Mouse (Mus musculus): ENCODE measurements around the gene Ckb. TPM values are rescaled to one million over a fixed set of nuclear protein-coding genes. Genes with fewer than 3 reads are reported as not detected.
"Not testable (repeated sequence)": the region's sequence is repeated elsewhere in the genome, so short reads cannot be mapped to it uniquely, and the experiment has no call there.

Ckb gene
- polyA plus RNA-seq (2012; rRNA removed) = 13.2 and 37.1 TPM in 2 replicates

DNA sequence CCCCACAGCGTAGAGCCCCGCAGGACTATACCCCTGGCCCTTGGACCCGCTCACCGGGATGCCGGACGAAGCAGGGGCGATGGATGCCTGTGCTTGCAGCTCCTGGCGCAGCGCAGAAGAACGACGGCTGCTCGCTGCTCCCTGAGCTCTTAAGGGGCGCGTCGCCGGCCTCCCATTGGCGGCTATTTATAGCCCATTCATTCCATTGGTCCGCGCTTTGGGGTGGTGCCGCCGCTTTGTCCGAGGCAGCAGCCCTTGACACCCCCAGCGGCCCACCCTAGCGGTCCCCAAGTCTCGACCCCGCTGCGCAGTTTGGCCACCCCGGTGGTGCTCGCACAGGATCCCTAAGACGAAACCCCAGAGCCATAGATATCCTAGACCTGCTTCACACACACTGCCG is at the start of gene Ckb:
Ckb (minus strand) TSS at position 163 of the 400 bp plus-strand sequence.
- no peaks in the 10 kb centered on the region for H3K36me3 ChIP-seq (ENCODE audit: control insufficient read depth, insufficient read depth, low read length)
- peaks cover 18% of the 10 kb centered on the region for H3K4me1 ChIP-seq (ENCODE audit: control insufficient read depth, insufficient read depth, low read length)
- H3K27ac ChIP-seq (ENCODE audit: control insufficient read depth, insufficient read depth, low read depth, low read length) = no peak within 1 kb of the TSS
- no peak for TF ChIP-seq CTCF (IDR thresholded peaks at IDR 0.05; ENCODE audit: control insufficient read depth, insufficient read depth, insufficient replicate concordance, low read depth, low read length)
- peak; percentile 53; the same call in 1 of the 2 replicates for TF ChIP-seq POLR2A (IDR thresholded peaks at IDR 0.05; ENCODE audit: control insufficient read depth, low read depth, low read length)
- peak within 1 kb of the TSS; percentile 78 for H3K4me3 ChIP-seq (ENCODE audit: control insufficient read depth, low read depth, low read length)
- H3K27me3 ChIP-seq (ENCODE audit: control insufficient read depth, insufficient read depth, low read length) = no peaks in the 10 kb centered on the region; the same call in 1 of the 2 replicates

GRCm38 (mm10) chr12:111720222-111720621 is 48.1 kb upstream of the Ckb start:
- no peaks in the 10 kb centered on the region for H3K27me3 ChIP-seq (ENCODE audit: control insufficient read depth, insufficient read depth, low read length)
- TF ChIP-seq POLR2A (IDR thresholded peaks at IDR 0.05; ENCODE audit: control insufficient read depth, low read depth, low read length) (no peak), CTCF (IDR thresholded peaks at IDR 0.05; ENCODE audit: control insufficient read depth, insufficient read depth, insufficient replicate concordance, low read depth, low read length) (no peak)
- no peak overlapping the region for H3K27ac ChIP-seq (ENCODE audit: control insufficient read depth, insufficient read depth, low read depth, low read length)
- H3K4me1 ChIP-seq (ENCODE audit: control insufficient read depth, insufficient read depth, low read length) = peaks cover 2% of the 10 kb centered on the region; the same call in 1 of the 2 replicates
- no peaks in the 10 kb centered on the region for H3K36me3 ChIP-seq (ENCODE audit: control insufficient read depth, insufficient read depth, low read length)
- H3K4me3 ChIP-seq (ENCODE audit: control insufficient read depth, low read depth, low read length) = no peak overlapping the region

DNA sequence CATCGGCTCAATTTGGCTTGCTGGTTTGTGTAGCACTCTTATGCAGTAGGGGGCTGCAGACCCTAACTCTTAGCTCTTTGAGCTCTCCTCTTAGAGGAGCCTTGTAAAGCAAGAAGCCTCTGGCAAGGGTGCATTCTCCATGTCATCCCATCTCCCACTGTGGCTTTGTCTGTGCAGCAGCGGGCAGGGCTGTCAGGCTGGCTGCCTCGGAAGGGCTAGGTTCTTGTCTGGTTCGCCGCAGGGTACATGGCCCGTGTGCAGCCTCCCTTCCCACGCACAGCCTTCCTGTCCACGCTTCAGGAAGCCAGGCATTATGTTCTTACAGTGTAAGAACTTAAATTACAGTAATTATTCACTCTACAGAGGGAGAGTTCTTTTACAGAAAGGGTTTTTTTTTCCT is 46.5 kb upstream of the Ckb start:
- H3K27me3 ChIP-seq (ENCODE audit: control insufficient read depth, insufficient read depth, low read length) = no peaks in the 10 kb centered on the region
- no peaks in the 10 kb centered on the region for H3K36me3 ChIP-seq (ENCODE audit: control insufficient read depth, insufficient read depth, low read length)
- H3K4me3 ChIP-seq (ENCODE audit: control insufficient read depth, low read depth, low read length) = no peak overlapping the region
- H3K4me1 ChIP-seq (ENCODE audit: control insufficient read depth, insufficient read depth, low read length) = peaks cover 5% of the 10 kb centered on the region; the same call in 1 of the 2 replicates
- no peak overlapping the region for H3K27ac ChIP-seq (ENCODE audit: control insufficient read depth, insufficient read depth, low read depth, low read length)
- TF ChIP-seq POLR2A (IDR thresholded peaks at IDR 0.05; ENCODE audit: control insufficient read depth, low read depth, low read length) (no peak), CTCF (IDR thresholded peaks at IDR 0.05; ENCODE audit: control insufficient read depth, insufficient read depth, insufficient replicate concordance, low read depth, low read length) (no peak)

- H3K27ac ChIP-seq (ENCODE audit: control insufficient read depth, insufficient read depth, low read depth, low read length) = no peak overlapping the region
- no peak for TF ChIP-seq CTCF (IDR thresholded peaks at IDR 0.05; ENCODE audit: control insufficient read depth, insufficient read depth, insufficient replicate concordance, low read depth, low read length)
- TF ChIP-seq POLR2A (IDR thresholded peaks at IDR 0.05; ENCODE audit: control insufficient read depth, low read depth, low read length) = no peak
- no peak overlapping the region for H3K4me3 ChIP-seq (ENCODE audit: control insufficient read depth, low read depth, low read length)
- H3K27me3 ChIP-seq (ENCODE audit: control insufficient read depth, insufficient read depth, low read length) = no peaks in the 10 kb centered on the region
- H3K36me3 ChIP-seq (ENCODE audit: control insufficient read depth, insufficient read depth, low read length) = no peaks in the 10 kb centered on the region
- peaks cover 6% of the 10 kb centered on the region for H3K4me1 ChIP-seq (ENCODE audit: control insufficient read depth, insufficient read depth, low read length)
These were observed 44.4 kb upstream of the Ckb start for GRCm38 (mm10) chr12:111716505-111716904.

DNA sequence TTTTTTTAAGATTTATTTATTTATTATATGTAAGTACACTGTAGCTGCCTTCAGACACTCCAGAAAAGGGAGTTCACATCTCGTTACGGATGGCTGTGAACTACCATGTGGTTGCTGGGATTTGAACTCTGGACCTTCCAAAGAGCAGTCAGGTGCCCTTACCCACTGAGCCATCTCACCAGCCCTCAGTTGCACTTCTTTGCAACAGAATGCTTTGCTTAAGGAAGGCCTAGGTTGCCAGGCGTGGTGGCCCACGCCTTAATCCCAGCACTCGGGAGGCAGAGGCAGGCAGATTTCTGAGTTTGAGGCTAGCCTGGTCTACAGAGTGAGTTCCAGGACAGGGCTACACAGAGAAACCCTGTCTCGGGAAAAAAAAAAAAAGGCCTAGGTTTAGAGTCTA is 41.7 kb upstream of the Ckb start:
- not testable (repeated sequence) for H3K36me3 ChIP-seq (ENCODE audit: control insufficient read depth, insufficient read depth, low read length); H3K4me1 ChIP-seq (ENCODE audit: control insufficient read depth, insufficient read depth, low read length); H3K27me3 ChIP-seq (ENCODE audit: control insufficient read depth, insufficient read depth, low read length); H3K27ac ChIP-seq (ENCODE audit: control insufficient read depth, insufficient read depth, low read depth, low read length)
- H3K4me3 ChIP-seq (ENCODE audit: control insufficient read depth, low read depth, low read length) = peak overlapping the region; percentile 76

DNA sequence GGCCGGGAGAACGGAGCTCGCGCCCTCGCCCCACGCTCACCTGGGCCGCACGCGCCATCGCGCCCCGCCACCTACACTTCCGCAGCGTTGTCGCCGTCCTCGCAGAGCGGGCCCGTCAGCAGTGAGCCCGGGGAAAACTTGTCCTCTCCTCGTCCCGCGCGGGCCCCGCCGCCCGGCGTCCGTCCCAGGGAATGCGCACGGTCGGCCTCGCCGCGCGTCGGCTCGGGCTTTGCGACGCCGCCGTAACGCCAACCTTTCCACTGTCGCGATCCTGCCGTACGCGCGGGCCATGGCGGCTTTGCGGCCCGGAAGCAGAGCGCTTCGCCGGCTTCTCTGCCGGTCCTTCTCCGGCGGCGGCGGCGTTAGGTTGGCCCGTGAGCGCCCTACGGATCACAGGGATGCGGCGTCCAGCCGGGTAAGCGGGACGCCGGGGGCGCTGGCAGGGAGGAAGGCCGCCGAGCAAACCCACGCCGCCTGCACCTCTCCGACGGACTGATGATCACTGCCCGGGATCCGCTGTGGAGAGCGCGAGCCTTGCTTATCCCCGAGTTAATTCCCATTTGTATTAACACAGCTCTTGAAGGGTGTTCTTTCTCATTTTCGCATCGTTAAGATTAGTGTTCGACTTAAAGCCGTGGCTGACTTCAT is 41.0 kb upstream of the Ckb start, which contains the start of the genes Bag5 and Apopt1:
Bag5 (minus strand) TSS at position 254 of the 648 bp plus-strand sequence.
Apopt1 (plus strand) TSS at position 258 of the 648 bp plus-strand sequence.
- H3K4me3 ChIP-seq (ENCODE audit: control insufficient read depth, low read depth, low read length) = peak within 1 kb of the TSS; percentile 98
- H3K27me3 ChIP-seq (ENCODE audit: control insufficient read depth, insufficient read depth, low read length) = no peaks in the 10 kb centered on the region
- peak within 1 kb of the TSS; percentile 95 for H3K27ac ChIP-seq (ENCODE audit: control insufficient read depth, insufficient read depth, low read depth, low read length)
- TF ChIP-seq POLR2A (IDR thresholded peaks at IDR 0.05; ENCODE audit: control insufficient read depth, low read depth, low read length) (peak; percentile 73), CTCF (IDR thresholded peaks at IDR 0.05; ENCODE audit: control insufficient read depth, insufficient read depth, insufficient replicate concordance, low read depth, low read length) (0 out of 2 replicates have a peak, but pooled peaks have one; percentile 13)
- peaks cover 7% of the 10 kb centered on the region for H3K4me1 ChIP-seq (ENCODE audit: control insufficient read depth, insufficient read depth, low read length)
- H3K36me3 ChIP-seq (ENCODE audit: control insufficient read depth, insufficient read depth, low read length) = no peaks in the 10 kb centered on the region; the same call in 1 of the 2 replicates

DNA sequence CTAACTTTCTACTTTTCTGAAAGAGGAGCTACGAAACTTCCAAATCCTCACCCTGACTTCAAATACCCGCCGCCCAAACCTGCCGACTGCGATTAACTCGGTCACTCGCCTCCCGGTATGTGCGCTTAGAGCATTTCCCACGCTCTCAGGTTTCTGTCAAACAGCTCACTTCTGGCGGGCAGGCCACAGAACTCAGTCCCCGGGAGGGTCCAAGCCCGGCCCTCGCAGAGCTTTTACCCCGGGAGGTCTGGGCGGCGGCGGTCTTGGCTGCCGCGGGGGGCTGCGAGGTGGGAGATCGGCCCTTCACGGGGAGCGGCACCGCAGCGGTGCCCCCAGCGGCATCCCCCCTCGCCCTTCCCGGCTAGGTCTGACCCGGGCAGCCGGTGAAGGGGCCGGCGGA is 40.3 kb upstream of the Ckb start:
- H3K27ac ChIP-seq (ENCODE audit: control insufficient read depth, insufficient read depth, low read depth, low read length) = peak overlapping the region; percentile 95
- H3K4me3 ChIP-seq (ENCODE audit: control insufficient read depth, low read depth, low read length) = peak overlapping the region; percentile 98
- TF ChIP-seq POLR2A (IDR thresholded peaks at IDR 0.05; ENCODE audit: control insufficient read depth, low read depth, low read length) (no peak), CTCF (IDR thresholded peaks at IDR 0.05; ENCODE audit: control insufficient read depth, insufficient read depth, insufficient replicate concordance, low read depth, low read length) (no peak)
- no peaks in the 10 kb centered on the region for H3K27me3 ChIP-seq (ENCODE audit: control insufficient read depth, insufficient read depth, low read length)
- no peaks in the 10 kb centered on the region; the same call in 1 of the 2 replicates for H3K36me3 ChIP-seq (ENCODE audit: control insufficient read depth, insufficient read depth, low read length)
- peaks cover 8% of the 10 kb centered on the region for H3K4me1 ChIP-seq (ENCODE audit: control insufficient read depth, insufficient read depth, low read length)

Measured in testis, adult 2 months (tissue).